Mouse (Mus musculus) megakaryocyte, embryonic 14.5 days (primary cell): ENCODE data around the gene Guca2b.

Experiments
- FLI1 ChIP-seq: IDR thresholded peaks from 2 replicates; pipeline ENCODE4 v1.6.1; 2012; ENCODE audit warnings: low read length, inconsistent platforms, mixed read lengths
- GATA1 ChIP-seq: IDR thresholded peaks from 3 replicates; pipeline ENCODE4 v1.6.1; 2012; ENCODE audit warnings: mixed read lengths, low read length, inconsistent platforms, borderline replicate concordance

- TF ChIP-seq GATA1: no peak
- TF ChIP-seq FLI1: no peak
These were observed 23.8 kb upstream of the Guca2b start for GRCm38 (mm10) chr4:119682596-119682995.
